Mouse (Mus musculus) gastrocnemius, postnatal 10 days (tissue): ENCODE data around the gene Pacsin3. TPM values are rescaled to one million over a fixed set of nuclear protein-coding genes. Genes with fewer than 3 reads are reported as not detected.
A peak's percentile ranks its signal among the peaks of the same experiment; 100 is the strongest.
"Not testable (repeated sequence)": the region's sequence is repeated elsewhere in the genome, so short reads cannot be mapped to it uniquely, and the experiment has no call there.

Experiments used
- DNase-seq: peaks from one replicate; pipeline ENCODE4 v3.0.0; 2021; ENCODE audit warnings: mixed read lengths
- long read RNA-seq, 2 experiments: library from polyadenylated mRNA; stranded (forward); transcript quantifications; one replicate each; pipeline ENCODE4 v2.0.0; 2021
- total RNA-seq, 2 experiments: library from RNA; stranded (reverse); gene quantifications; 2 replicates each; pipeline ENCODE4 v1.2.3; 2021

The Pacsin3 gene
- 100 to 1,000 TPM; 288 to 337 TPM for total RNA-seq
- long read RNA-seq, experiment 1, transcript Pacsin3-201 (11 exons, 1,862 nt) = major isoform, 15 of 362 reads
- long read RNA-seq, experiment 1, transcript Pacsin3-202 (10 exons, 1,867 nt) = minor isoform, 11 of 362 reads
- long read RNA-seq, experiment 1, transcript Pacsin3-215 (11 exons, 1,859 nt) = minor isoform, 9 of 362 reads
- long read RNA-seq, experiment 1, partial matches to known transcripts = 169 of 362 reads
- long read RNA-seq, experiment 1, other reads (novel, unspliced or antisense) = 156 of 362 reads
- long read RNA-seq, experiment 2, transcript Pacsin3-201 (11 exons, 1,862 nt) = major isoform, 19 of 338 reads
- long read RNA-seq, experiment 2, transcript Pacsin3-202 (10 exons, 1,867 nt) = minor isoform, 12 of 338 reads
- long read RNA-seq, experiment 2, transcript Pacsin3-215 (11 exons, 1,859 nt) = minor isoform, 7 of 338 reads
- long read RNA-seq, experiment 2, partial matches to known transcripts = 159 of 338 reads
- long read RNA-seq, experiment 2, other reads (novel, unspliced or antisense) = 141 of 338 reads

GRCm38 (mm10) chr2:91255661-91256150, at the start of gene Pacsin3:
Gene Pacsin3 (plus strand): TSS chr2:91255954.
- DNase-seq = peak; percentile 46

GRCm38 (mm10) chr2:91206254-91206775, 49.4 kb upstream of the Pacsin3 start:
- DNase-seq = no peak

GRCm38 (mm10) chr2:91213311-91213710, 42.4 kb upstream of the Pacsin3 start:
- no peak for DNase-seq

- no peak for DNase-seq
Observed at GRCm38 (mm10) chr2:91217032-91217431, 38.7 kb upstream of the Pacsin3 start.

GRCm38 (mm10) chr2:91220501-91220900, 35.3 kb upstream of the Pacsin3 start:
- no peak for DNase-seq

DNA sequence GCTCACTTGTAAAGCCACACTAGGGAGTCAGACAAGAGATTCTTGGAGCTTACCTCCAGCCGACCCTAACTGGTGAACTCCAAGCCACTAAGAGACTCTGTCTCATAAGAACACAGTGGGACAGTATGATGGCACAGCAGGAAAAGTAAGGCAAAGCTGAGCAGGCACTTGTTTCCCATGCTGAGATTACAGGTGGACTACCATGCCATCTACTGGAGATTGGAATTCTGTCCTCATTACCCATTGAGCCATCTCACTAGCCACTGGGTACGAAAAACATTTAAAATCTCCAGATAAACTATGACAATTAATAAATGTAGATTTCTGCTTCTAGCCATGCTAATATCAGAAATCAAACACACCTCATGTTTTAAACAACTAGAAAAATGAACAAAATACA, 32.1 kb upstream of the Pacsin3 start:
- no peak for DNase-seq

DNA sequence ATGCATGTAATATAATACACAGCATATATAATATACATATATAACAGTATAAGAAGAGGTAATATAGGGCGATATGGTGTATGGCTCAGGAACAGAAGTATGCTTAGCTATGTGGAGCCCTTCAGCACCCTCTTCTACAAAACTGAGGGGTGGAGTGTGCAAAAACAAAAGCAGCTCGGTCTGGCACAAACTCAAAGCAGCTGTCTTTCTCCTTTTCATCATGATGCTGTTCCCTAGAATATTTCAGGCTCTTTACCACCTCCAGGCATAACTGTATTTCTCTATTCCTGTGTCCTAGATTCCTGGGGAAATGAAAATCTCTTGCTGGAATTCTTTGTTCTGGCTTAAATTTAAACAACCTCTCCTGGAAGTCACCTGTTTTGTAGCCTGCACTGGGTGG, 26.0 kb upstream of the Pacsin3 start:
- no peak for DNase-seq

DNA sequence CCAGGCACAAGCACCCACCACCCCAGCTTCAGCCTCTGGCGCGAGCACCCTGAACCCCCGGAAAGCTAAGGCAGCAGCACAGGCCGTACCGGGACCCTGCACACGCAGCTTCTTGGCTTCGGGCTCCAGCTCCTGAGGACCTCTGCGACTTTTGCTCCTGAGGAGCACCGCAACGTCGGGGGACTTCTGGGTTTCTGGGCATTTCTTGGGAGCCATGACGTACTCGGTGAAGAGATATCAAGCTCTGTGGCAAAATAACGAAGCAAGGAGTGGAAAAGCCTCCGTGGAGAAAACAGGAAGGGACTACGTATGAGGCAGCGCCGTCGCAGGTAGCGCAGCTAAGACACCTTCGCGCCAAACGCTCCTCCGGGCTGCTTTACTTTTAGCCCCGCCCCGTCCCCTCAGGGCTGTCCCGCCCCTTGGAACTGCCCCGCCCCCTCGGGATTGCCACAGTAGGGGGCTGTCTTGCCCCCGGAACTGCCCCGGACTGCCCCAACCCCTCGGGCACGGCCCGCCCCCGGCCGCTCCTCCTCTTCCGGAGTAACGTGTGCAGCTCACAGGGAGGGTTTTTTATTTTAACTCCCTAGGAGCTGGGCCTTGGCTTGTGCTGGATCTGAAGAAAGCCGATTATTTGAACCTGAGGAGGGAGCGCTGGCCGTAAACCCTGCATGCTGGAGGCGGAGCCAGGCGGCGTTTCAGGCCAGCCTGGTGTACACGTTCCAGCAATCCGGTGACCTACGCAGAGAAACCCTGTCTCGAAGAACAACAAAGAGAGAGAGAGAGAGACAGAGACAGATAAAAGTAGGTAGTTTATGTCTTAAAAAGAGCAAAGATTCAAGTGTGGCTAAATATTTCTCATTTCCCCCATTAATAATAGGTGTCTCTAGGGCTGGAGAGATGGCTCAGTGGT, 18.9 kb upstream of the Pacsin3 start, which contains the start of gene Ddb2:
Ddb2 (minus strand) TSS at position 382 of the 910 bp plus-strand sequence.
- DNase-seq = peak; percentile 96

DNA sequence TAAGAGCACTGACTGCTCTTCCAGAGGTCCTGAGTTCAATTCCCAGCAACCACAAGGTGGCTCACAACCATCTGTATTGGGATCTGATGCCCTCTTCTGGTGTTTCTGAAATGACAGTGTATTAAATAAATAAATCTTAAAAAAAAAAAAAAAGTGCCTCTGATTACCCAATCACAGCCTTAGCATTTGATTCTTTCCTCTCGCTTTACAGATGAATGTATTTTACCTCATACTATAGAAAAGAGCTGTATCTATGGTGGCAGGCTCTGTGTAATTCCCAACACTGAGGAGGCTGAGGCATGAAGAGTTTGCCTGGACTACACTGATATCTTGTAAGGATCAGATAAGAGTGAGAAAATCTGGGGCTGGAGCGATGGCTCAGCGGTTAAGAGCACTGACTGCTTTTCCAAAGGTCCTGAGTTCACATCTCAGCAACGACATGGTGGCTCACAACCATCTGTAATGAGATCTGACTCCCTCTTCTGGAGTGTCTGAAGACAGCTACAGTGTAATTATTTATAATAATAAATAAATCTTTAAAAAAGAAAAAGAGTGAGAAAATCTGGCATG, 18.2 kb upstream of the Pacsin3 start:
- DNase-seq = not testable (repeated sequence)

GRCm38 (mm10) chr2:91242547-91242946, 13.2 kb upstream of the Pacsin3 start:
- DNase-seq = no peak

DNA sequence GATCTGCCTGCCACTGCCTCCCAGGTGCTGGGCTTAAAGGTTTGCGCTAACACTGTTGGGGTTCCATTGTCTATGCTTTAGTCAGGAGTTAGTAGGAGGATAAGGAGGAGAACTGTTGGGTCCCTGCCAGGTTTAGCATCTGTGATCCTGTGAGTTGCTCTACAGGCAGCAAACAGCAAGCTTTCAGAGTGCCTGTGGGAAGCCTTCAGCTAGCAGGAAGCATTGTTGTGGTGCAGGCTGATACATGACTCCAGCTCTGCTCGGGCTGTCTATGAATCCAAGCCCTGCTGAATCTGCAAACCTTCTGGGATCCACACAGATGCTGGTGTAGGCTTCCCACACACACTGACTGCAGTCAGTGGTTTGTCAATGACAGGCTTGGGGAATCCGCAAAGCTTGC, 12.3 kb upstream of the Pacsin3 start:
- DNase-seq = no peak

GRCm38 (mm10) chr2:91244557-91245228, 11.1 kb upstream of the Pacsin3 start:
- DNase-seq = no peak

- no peak for DNase-seq
Observed at GRCm38 (mm10) chr2:91248366-91248765, 7.4 kb upstream of the Pacsin3 start.

GRCm38 (mm10) chr2:91252001-91252400, 3.8 kb upstream of the Pacsin3 start:
- no peak for DNase-seq

- DNase-seq = no peak
Observed at GRCm38 (mm10) chr2:91252512-91252911, 3.2 kb upstream of the Pacsin3 start.

GRCm38 (mm10) chr2:91254725-91255380, 901 bp upstream of the Pacsin3 start:
- DNase-seq = no peak

DNA sequence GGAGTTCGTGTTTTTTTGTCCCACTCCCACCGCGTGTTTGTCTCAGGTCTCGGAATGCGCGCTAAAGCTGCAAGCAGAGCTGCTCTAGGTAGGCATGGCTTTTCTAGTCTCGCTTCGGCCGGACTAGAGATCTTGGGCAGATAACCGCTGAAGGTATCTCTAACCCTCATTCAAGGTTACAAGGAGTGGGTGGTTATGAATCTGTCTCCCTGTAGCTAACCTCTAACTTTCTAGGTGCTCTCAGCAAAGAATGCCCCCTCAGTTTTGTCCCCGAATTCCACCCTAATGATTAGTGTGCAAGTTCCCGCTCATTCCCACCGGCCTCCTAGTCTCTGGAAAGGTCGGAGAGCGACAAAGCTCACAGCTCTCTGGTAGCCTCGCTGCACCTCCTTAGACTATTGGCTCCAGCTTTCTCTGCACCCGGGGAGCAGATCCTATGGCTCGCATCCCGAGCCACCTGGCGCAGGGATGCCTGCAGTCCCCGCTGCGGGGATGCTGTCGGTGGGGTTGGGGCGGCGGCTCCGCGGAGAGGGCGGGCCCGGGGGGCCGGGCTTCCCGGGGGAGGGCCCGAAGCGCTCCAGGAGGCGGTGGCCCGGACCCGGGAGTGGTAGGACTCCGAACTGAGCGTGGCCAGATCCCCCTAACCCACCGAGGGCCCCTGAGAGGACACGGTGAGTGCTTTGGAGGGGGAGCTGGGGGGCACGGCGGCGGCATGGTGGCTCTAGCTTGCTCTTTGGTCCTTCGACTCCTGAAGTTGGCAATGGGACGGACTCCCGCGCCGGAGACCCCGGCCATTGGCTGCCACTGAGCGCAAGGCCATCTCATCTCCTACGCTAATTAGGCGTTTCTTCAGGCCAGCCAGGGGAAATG, 737 bp downstream of the Pacsin3 start:
- peak; percentile 69 for DNase-seq

GRCm38 (mm10) chr2:91257126-91257980, 1.6 kb downstream of the Pacsin3 start:
- peak; percentile 36 for DNase-seq

- DNase-seq = no peak
Observed at GRCm38 (mm10) chr2:91258054-91258453, 2.3 kb downstream of the Pacsin3 start.
